Mouse (Mus musculus): ENCODE measurements around the gene Zfp526.
A peak's percentile ranks its signal among the peaks of the same experiment; 100 is the strongest.

DNA sequence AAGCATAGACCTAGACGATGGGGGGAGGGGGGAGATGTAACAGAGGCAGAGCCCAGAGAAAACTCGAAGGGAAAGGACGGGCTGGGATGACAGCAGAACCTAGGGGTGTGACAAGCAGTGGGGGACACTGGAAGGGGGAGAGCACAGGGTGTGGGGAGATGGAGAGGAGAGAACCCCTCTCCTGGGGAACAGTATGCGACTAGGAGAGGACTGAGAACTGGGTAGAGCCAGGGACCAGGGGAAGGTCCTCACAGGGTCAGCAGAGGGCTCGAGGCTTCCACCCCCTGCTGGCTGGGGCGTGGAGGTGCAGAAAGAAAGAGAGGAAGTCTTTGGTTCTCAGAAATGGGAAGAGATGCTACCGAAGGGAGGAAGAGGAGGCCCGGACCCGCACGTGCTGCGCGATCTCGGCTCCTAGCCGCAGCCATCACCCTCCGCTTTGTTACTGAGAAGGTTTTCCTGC, 39.9 kb upstream of the Zfp526 start:
- peak; percentile 76 for TF ChIP-seq CTCF (IDR thresholded peaks at IDR 0.05)
- TF ChIP-seq POLR2A (IDR thresholded peaks at IDR 0.05; ENCODE audit: insufficient read depth, low read depth, low read length), result no peak

Measured in heart, adult 2 months (tissue).